Mouse (Mus musculus): ENCODE results near the gene Ppp1r14b. TPM values are rescaled to one million over a fixed set of nuclear protein-coding genes. Genes with fewer than 3 reads are reported as not detected.

Ppp1r14b gene
- polyA plus RNA-seq, 2 experiments, result 277 to 282 TPM

DNA sequence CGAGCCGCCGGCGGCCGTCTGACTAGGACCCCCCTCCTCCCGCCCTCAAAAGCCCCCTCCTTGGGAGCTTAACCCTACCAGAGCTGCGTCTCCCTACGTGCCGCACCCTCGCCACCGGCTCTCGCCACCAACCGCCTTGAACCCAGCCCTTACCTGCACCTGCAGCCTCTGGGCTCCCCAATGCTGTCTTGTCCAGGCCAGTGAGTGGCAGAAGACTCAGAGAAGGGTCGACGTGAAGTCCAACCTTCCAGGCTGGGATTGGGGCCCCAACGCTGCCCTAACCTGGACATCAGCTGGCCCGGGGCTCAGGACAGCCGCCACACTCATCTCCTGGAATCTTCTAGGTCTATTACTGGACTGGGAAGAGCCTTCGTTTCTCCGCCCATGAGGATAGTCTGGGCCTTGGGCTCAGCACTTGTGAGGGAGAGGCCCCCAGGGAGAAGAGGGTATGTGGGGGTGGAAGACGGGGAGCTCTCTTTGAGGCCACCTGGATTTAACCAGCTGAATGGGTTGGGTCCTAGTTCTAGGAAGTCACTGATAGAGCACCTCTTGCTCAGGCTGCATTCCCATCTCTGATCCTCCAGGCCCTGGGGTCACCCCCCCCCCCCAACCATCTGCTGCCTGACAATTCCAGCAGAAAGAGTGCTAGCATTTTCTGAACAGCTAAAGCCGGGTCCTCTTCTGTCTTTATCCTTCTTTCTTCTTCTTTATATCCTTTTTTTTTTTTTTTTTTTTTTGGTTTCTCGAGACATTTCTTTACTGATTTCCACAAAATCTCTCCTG is 40.4 kb upstream of the Ppp1r14b start, which contains the start of gene Kcnk4:
Gene Kcnk4, minus strand, starts transcription at position 321 of the 783 bp plus-strand sequence.
- H3K27ac ChIP-seq (replicated peaks; ENCODE audit: low read depth, low read length), result no peak within 1 kb of the TSS
- peaks cover 61% of the 10 kb centered on the region for H3K27me3 ChIP-seq (ENCODE audit: control insufficient read depth, insufficient read depth, low read length)
- no peaks in the 10 kb centered on the region for H3K9me3 ChIP-seq (ENCODE audit: control insufficient read depth, low read length)
- TF ChIP-seq POLR2A (IDR thresholded peaks at IDR 0.05; ENCODE audit: borderline replicate concordance, extremely low read depth, insufficient read depth, insufficient read length), result no peak
- H3K4me3 ChIP-seq (replicated peaks; ENCODE audit: low read length), result peak within 1 kb of the TSS; percentile 42
- 7% methylated on average over 23 of the region's 23 CpGs for WGBS
- H3K4me1 ChIP-seq (ENCODE audit: control insufficient read depth, insufficient read depth, low read length), result peaks cover 9% of the 10 kb centered on the region; the same call in 1 of the 2 replicates
- peak within 1 kb of the TSS; percentile 71 for H3K4me2 ChIP-seq (replicated peaks; ENCODE audit: low read depth, low read length, severe bottlenecking)
- ATAC-seq (ENCODE audit: low FRiP score, low read depth), result no peak
- no peak for DNase-seq (ENCODE audit: low spot score)
- H3K9ac ChIP-seq (ENCODE audit: low read depth, low read length, severe bottlenecking), result peak within 1 kb of the TSS; percentile 49
- 0 out of 2 replicates have a peak, but pooled peaks cover 2% of the 10 kb centered on the region for H3K36me3 ChIP-seq (ENCODE audit: control insufficient read depth, insufficient read depth, low read length)

DNA sequence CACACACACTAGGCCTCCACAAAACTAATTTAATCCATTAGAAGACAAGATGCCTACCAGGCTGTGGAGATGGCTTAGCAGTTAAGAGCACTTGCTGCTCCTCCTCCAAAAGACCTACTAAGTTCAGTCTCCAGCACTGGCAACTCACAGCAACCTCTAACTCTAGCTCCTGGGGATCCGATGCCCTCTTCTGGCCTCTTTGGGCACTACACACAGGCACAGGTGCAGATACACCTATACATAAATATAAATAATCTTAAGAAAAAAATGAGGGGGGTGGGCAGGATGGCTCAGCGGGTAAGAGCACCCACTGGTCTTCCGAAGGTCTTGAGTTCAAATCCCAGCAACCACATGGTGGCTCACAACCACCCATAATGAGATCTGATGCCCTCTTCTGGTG is 38.5 kb upstream of the Ppp1r14b start:
- no peak for DNase-seq (ENCODE audit: low spot score)
- Histone ChIP-seq H3K4me3 (replicated peaks; ENCODE audit: low read length) (no peak overlapping the region), H3K36me3 (ENCODE audit: control insufficient read depth, insufficient read depth, low read length) (0 out of 2 replicates have a peak, but pooled peaks cover 2% of the 10 kb centered on the region), H3K9me3 (ENCODE audit: control insufficient read depth, low read length) (no peaks in the 10 kb centered on the region), H3K9ac (ENCODE audit: low read depth, low read length, severe bottlenecking) (no peak overlapping the region), H3K27ac (replicated peaks; ENCODE audit: low read depth, low read length) (no peak overlapping the region), H3K4me2 (replicated peaks; ENCODE audit: low read depth, low read length, severe bottlenecking) (no peak overlapping the region), H3K4me1 (ENCODE audit: control insufficient read depth, insufficient read depth, low read length) (peaks cover 18% of the 10 kb centered on the region), H3K27me3 (ENCODE audit: control insufficient read depth, insufficient read depth, low read length) (peaks cover 49% of the 10 kb centered on the region)
- ATAC-seq (ENCODE audit: low FRiP score, low read depth), result no peak
- TF ChIP-seq POLR2A (IDR thresholded peaks at IDR 0.05; ENCODE audit: borderline replicate concordance, extremely low read depth, insufficient read depth, insufficient read length), result no peak
- WGBS, result 22% methylated on average over 3 of the region's 3 CpGs

DNA sequence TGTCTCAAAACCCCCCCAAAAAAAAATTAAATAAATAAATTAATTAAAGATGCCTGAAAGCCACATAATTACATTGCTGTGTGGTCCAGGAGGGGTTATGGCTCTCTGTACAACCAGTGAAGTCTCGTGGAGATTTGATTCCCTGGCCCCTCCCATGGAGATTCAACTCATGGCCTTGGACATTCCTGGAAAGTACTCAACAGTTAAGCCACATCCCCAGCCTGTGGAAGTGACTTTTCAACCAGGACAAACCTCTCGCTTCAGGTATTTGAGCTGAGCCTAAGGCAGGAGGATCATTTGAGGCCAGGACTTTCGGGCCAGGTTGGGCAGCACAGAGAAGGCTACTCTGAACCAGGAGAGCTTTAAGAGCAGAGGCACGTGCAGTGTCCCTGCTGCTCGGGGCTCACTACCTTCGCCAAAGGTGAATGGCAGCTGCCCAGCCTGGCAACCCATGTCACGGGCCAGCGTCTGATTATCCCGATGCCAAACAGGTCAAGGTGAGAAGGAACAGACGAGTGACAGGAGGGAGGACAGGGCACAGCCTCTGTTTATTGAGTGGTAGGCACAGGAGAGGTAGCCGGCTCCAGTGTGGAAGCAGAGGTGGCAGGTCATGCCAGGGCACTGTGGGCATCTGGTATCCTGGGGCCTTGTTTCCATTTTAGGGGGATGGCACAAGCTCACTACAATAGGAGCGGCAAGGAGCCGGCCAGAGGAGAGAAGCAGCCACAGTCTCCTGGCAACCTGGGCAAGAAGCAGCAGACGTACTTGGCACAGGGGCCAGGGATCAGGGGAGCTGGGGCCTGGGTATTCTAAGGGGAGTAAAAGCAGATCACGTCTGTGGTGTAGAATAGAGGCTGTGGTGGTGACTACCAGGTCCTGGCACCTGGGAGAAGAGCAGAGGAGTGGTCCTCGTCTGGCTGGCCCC is 37.0 kb upstream of the Ppp1r14b start:
- peaks cover 20% of the 10 kb centered on the region for H3K4me1 ChIP-seq (ENCODE audit: control insufficient read depth, insufficient read depth, low read length)
- no peak for ATAC-seq (ENCODE audit: low FRiP score, low read depth)
- no peak overlapping the region for H3K4me3 ChIP-seq (replicated peaks; ENCODE audit: low read length)
- H3K27ac ChIP-seq (replicated peaks; ENCODE audit: low read depth, low read length), result no peak overlapping the region
- H3K9me3 ChIP-seq (ENCODE audit: control insufficient read depth, low read length), result no peaks in the 10 kb centered on the region
- H3K27me3 ChIP-seq (ENCODE audit: control insufficient read depth, insufficient read depth, low read length), result peaks cover 35% of the 10 kb centered on the region
- no peak for TF ChIP-seq POLR2A (IDR thresholded peaks at IDR 0.05; ENCODE audit: borderline replicate concordance, extremely low read depth, insufficient read depth, insufficient read length)
- no peak overlapping the region for H3K4me2 ChIP-seq (replicated peaks; ENCODE audit: low read depth, low read length, severe bottlenecking)
- H3K36me3 ChIP-seq (ENCODE audit: control insufficient read depth, insufficient read depth, low read length), result 0 out of 2 replicates have a peak, but pooled peaks cover 2% of the 10 kb centered on the region
- whole genome bisulfite sequencing, result 74% methylated on average over 16 of the region's 16 CpGs
- H3K9ac ChIP-seq (ENCODE audit: low read depth, low read length, severe bottlenecking), result no peak overlapping the region
- no peak for DNase-seq (ENCODE audit: low spot score)

DNA sequence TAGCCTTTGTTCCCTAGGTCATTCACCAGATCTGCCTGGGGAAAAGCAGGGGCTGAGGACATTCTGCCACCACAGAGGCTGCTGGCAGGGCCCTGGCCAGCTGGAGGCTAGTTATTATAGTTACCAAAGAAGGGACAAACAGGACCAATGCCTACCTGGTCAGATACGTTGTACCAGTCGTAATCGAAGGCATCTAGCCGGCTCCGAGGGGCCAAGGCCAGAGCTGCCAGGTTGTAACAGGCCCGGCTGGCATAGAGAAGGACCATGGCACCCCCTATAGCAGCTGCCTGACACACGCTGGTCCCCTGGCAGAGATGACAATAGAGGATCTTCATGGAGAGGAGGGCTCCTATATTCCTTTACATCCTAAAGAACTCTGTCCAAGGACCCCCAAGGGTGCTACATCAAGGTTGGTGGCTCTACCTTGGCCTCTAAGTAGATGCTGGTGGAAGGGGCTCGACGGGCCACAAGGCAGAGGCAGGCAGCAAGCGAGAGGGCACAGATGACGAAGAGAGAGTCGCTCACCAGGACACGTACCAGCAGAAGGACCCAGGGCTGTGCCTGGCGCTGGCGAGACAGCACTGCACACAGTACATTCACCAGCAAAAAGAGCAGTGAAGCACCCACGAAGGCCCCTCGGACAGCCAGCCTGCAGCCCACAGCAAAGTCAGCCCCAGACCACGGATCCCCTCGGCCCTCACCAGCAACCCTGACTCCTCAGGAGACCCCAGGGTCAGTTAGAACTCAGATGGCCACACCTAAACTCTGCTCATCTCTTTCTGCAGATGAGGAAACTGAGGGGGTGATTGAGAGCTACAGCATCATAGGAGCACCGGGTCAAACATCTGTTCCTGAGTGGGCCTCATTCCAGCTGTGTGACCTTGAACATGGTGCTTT is 35.4 kb upstream of the Ppp1r14b start:
- 0 out of 2 replicates have a peak, but pooled peaks cover 2% of the 10 kb centered on the region for H3K36me3 ChIP-seq (ENCODE audit: control insufficient read depth, insufficient read depth, low read length)
- peaks cover 20% of the 10 kb centered on the region for H3K27me3 ChIP-seq (ENCODE audit: control insufficient read depth, insufficient read depth, low read length)
- H3K4me2 ChIP-seq (replicated peaks; ENCODE audit: low read depth, low read length, severe bottlenecking), result no peak overlapping the region
- no peak overlapping the region for H3K27ac ChIP-seq (replicated peaks; ENCODE audit: low read depth, low read length)
- H3K9me3 ChIP-seq (ENCODE audit: control insufficient read depth, low read length), result no peaks in the 10 kb centered on the region
- 91% methylated on average over 20 of the region's 20 CpGs for WGBS
- no peak for TF ChIP-seq POLR2A (IDR thresholded peaks at IDR 0.05; ENCODE audit: borderline replicate concordance, extremely low read depth, insufficient read depth, insufficient read length)
- H3K4me1 ChIP-seq (ENCODE audit: control insufficient read depth, insufficient read depth, low read length), result peaks cover 13% of the 10 kb centered on the region
- ATAC-seq (ENCODE audit: low FRiP score, low read depth) (no peak), DNase-seq (ENCODE audit: low spot score) (no peak)
- H3K9ac ChIP-seq (ENCODE audit: low read depth, low read length, severe bottlenecking), result no peak overlapping the region
- H3K4me3 ChIP-seq (replicated peaks; ENCODE audit: low read length), result no peak overlapping the region
